Mouse (Mus musculus) kidney, embryonic 16.5 days (tissue): Measurements from ENCODE around the gene Fbxw4. TPM values are rescaled to one million over a fixed set of nuclear protein-coding genes. Genes with fewer than 3 reads are reported as not detected.

Source experiments
- ATAC-seq: fragments of 200-750 bp; cut with Nextera tagmentation; 2 replicates; pipeline ENCODE4 v1.8.0; 2017; ENCODE audit warnings: moderate TSS enrichment; ENCODE audit not compliant: low FRiP score, low TSS enrichment
- H3K27ac ChIP-seq: fragments of 300-500 bp; sonication (generic); 2 replicates; pipeline ENCODE4 v1.5.1; 2014; ENCODE audit warnings: low read length
- H3K27me3 ChIP-seq: fragments of 300-500 bp; sonication (generic); 2 replicates; pipeline ENCODE4 v1.6.1; 2014; ENCODE audit warnings: low read length, control low read depth, mixed read lengths; ENCODE audit not compliant: insufficient read depth
- H3K36me3 ChIP-seq: fragments of 300-500 bp; sonication (generic); 2 replicates; pipeline ENCODE4 v1.6.1; 2014; ENCODE audit warnings: low read length, control low read depth, mixed read lengths; ENCODE audit not compliant: insufficient read depth
- H3K4me1 ChIP-seq: fragments of 300-500 bp; sonication (generic); 2 replicates; pipeline ENCODE4 v1.6.1; 2014; ENCODE audit warnings: low read length, control low read depth, mixed read lengths; ENCODE audit not compliant: insufficient read depth
- H3K4me2 ChIP-seq: fragments of 300-500 bp; sonication (generic); replicated peaks from 2 replicates; pipeline ENCODE4 v1.6.1; 2014; ENCODE audit warnings: low read depth, low read length
- H3K4me3 ChIP-seq: fragments of 300-500 bp; sonication (generic); 2 replicates; pipeline ENCODE4 v1.5.1; 2014; ENCODE audit warnings: mild to moderate bottlenecking, low read length
- H3K9ac ChIP-seq: fragments of 300-500 bp; sonication (generic); replicated peaks from 2 replicates; pipeline ENCODE4 v1.6.1; 2014; ENCODE audit warnings: low read length
- H3K9me3 ChIP-seq: fragments of 300-500 bp; sonication (generic); 2 replicates; pipeline ENCODE4 v1.6.1; 2016; ENCODE audit warnings: low read length, control low read depth
- WGBS: fragments of 180-500 bp; shearing (Covaris S2); extraction: QIAGEN DNeasy Blood & Tissue Kit; methylation state at CpG from one replicate; pipeline ENCODE4 v1.1.7; 2014; 5-methylcytosine and 5-hydroxymethylcytosine counted together
- polyA plus RNA-seq: library from polyadenylated mRNA; unstranded; fragments of >200 nt; fragmentation: Nextera tagmentation; extraction: Ambion mirVana; gene quantifications from 2 replicates; pipeline ENCODE4 v1.2.1, GENCODE M21; 2015

Fbxw4 gene
- polyA plus RNA-seq, 1 experiment from 2014 or later, result 7.9 TPM

DNA sequence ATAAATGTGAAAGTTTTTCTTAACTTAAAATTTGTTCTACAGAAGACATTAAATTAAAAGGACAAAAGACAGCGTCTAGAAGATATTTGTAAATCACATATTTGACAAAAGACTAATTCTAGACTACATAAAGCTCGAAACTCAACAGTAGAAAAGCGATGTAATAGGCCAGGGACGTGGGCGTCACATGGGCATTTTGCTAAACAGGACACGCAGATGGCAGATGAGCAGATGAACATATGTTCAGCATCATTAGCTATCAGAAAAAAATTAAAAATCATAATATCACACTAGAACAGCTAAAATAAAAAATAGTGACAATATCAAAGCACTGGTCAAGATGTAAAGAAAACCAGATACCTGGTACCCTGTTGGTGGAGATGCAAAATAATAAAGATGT is 70.4 kb downstream of the Fbxw4 start:
- Histone ChIP-seq H3K4me1 (peaks cover 10% of the 10 kb centered on the region; the same call in 1 of the 2 replicates), H3K4me3 (no peak overlapping the region), H3K9ac (no peak overlapping the region), H3K4me2 (no peak overlapping the region), H3K9me3 (no peaks in the 10 kb centered on the region), H3K27ac (no peak overlapping the region), H3K27me3 (no peaks in the 10 kb centered on the region), H3K36me3 (peaks cover 2% of the 10 kb centered on the region; the same call in 1 of the 2 replicates)
- WGBS, result 92% methylated on average over 6 of the region's 6 CpGs
- ATAC-seq, result no peak

- Histone ChIP-seq H3K9ac (no peak overlapping the region), H3K36me3 (peaks cover 2% of the 10 kb centered on the region; the same call in 1 of the 2 replicates), H3K4me2 (no peak overlapping the region), H3K4me3 (no peak overlapping the region), H3K4me1 (peaks cover 8% of the 10 kb centered on the region; the same call in 1 of the 2 replicates), H3K27ac (no peak overlapping the region), H3K9me3 (no peaks in the 10 kb centered on the region), H3K27me3 (no peaks in the 10 kb centered on the region)
- 82% methylated on average over 6 of the region's 6 CpGs for WGBS
- ATAC-seq, result no peak
Observed at GRCm38 (mm10) chr19:45587509-45588292, 72.4 kb downstream of the Fbxw4 start.

GRCm38 (mm10) chr19:45586850-45587249 is 73.3 kb downstream of the Fbxw4 start:
- whole genome bisulfite sequencing, result 72% methylated on average over 3 of the region's 3 CpGs
- H3K36me3 ChIP-seq, result 0 out of 2 replicates have a peak, but pooled peaks cover 2% of the 10 kb centered on the region
- H3K27ac ChIP-seq, result no peak overlapping the region
- H3K4me1 ChIP-seq, result peaks cover 13% of the 10 kb centered on the region
- no peak overlapping the region for H3K4me3 ChIP-seq
- no peak overlapping the region for H3K4me2 ChIP-seq
- H3K27me3 ChIP-seq, result no peaks in the 10 kb centered on the region
- no peak overlapping the region for H3K9ac ChIP-seq
- no peak for ATAC-seq
- no peaks in the 10 kb centered on the region for H3K9me3 ChIP-seq

GRCm38 (mm10) chr19:45584856-45585620 is 75.1 kb downstream of the Fbxw4 start:
- Histone ChIP-seq H3K9ac (no peak overlapping the region), H3K4me2 (no peak overlapping the region), H3K36me3 (0 out of 2 replicates have a peak, but pooled peaks cover 2% of the 10 kb centered on the region), H3K9me3 (no peaks in the 10 kb centered on the region), H3K4me3 (no peak overlapping the region), H3K27me3 (no peaks in the 10 kb centered on the region), H3K27ac (no peak overlapping the region), H3K4me1 (peaks cover 15% of the 10 kb centered on the region)
- no peak for ATAC-seq
- 67% methylated on average over 9 of the region's 9 CpGs for WGBS

DNA sequence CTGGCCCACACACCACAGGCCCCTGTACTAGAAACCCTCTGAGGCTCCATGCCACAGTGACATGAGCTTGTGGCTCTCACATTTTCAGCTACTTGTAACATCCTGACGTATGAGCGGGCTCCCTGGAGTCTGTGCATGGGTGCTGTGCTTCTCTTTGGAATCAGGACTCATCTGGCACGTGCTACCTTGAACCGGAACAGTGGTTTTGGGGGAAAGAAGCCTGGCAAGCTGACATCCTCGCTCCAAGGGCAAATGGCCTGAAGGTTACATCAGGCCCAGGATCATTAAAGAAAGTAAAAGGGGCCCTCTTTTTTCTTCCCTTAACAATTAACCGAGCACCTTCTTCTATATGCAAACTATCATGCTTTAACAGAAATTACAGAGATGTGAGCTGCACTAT is 77.0 kb downstream of the Fbxw4 start:
- no peak overlapping the region for H3K4me2 ChIP-seq
- H3K36me3 ChIP-seq, result peaks cover 14% of the 10 kb centered on the region
- no peak for ATAC-seq
- 79% methylated on average over 6 of the region's 6 CpGs for WGBS
- H3K9me3 ChIP-seq, result no peaks in the 10 kb centered on the region
- H3K27me3 ChIP-seq, result no peaks in the 10 kb centered on the region
- no peak overlapping the region for H3K27ac ChIP-seq
- H3K4me1 ChIP-seq, result peaks cover 16% of the 10 kb centered on the region
- H3K4me3 ChIP-seq, result no peak overlapping the region
- no peak overlapping the region for H3K9ac ChIP-seq

DNA sequence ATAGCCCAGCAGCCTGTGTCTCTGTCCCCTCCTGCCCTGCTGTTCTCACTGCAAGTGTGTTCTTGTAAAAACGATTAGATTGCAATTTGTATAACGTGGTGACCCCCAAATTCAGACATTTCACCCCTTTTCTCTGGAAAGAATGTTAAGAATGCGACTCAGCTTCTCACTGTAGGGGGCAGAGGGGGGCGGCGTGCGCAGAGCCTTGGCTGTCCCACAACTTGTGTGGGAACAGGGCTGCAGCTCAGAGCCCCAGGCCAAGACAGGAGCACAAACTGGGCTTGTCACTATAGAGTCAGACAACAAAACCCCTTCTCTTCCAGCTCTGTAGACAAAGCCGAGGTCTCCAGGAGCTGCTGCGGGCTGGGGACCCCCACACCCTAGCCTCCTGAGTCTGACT is 78.0 kb downstream of the Fbxw4 start:
- no peak overlapping the region for H3K27ac ChIP-seq
- no peak for ATAC-seq
- H3K4me1 ChIP-seq, result peaks cover 16% of the 10 kb centered on the region
- no peaks in the 10 kb centered on the region for H3K27me3 ChIP-seq
- no peak overlapping the region for H3K4me2 ChIP-seq
- no peaks in the 10 kb centered on the region for H3K9me3 ChIP-seq
- WGBS, result 41% methylated on average over 8 of the region's 8 CpGs
- peaks cover 20% of the 10 kb centered on the region for H3K36me3 ChIP-seq
- H3K9ac ChIP-seq, result no peak overlapping the region
- H3K4me3 ChIP-seq, result no peak overlapping the region

- 54% methylated on average over 3 of the region's 3 CpGs for WGBS
- Histone ChIP-seq H3K36me3 (peaks cover 22% of the 10 kb centered on the region), H3K27me3 (no peaks in the 10 kb centered on the region), H3K9ac (no peak overlapping the region), H3K4me3 (no peak overlapping the region), H3K9me3 (no peaks in the 10 kb centered on the region), H3K4me2 (no peak overlapping the region), H3K4me1 (peaks cover 19% of the 10 kb centered on the region), H3K27ac (no peak overlapping the region)
- ATAC-seq, result no peak; the same call in 1 of the 2 replicates
Observed at GRCm38 (mm10) chr19:45581257-45581656, 78.9 kb downstream of the Fbxw4 start.

GRCm38 (mm10) chr19:45580235-45580634 is 79.9 kb downstream of the Fbxw4 start:
- Histone ChIP-seq H3K9ac (no peak overlapping the region; the same call in 1 of the 2 replicates), H3K9me3 (no peaks in the 10 kb centered on the region), H3K4me1 (peaks cover 29% of the 10 kb centered on the region), H3K27ac (no peak overlapping the region), H3K4me3 (no peak overlapping the region), H3K27me3 (no peaks in the 10 kb centered on the region), H3K36me3 (peaks cover 22% of the 10 kb centered on the region), H3K4me2 (no peak overlapping the region)
- no peak for ATAC-seq
- WGBS, result 67% methylated on average over 12 of the region's 12 CpGs

- Histone ChIP-seq H3K36me3 (peaks cover 22% of the 10 kb centered on the region), H3K27me3 (no peaks in the 10 kb centered on the region), H3K9ac (no peak overlapping the region), H3K27ac (no peak overlapping the region), H3K4me3 (no peak overlapping the region), H3K4me1 (peaks cover 37% of the 10 kb centered on the region), H3K9me3 (no peaks in the 10 kb centered on the region), H3K4me2 (no peak overlapping the region)
- no peak for ATAC-seq
- 88% methylated on average over 7 of the region's 7 CpGs for WGBS
Observed at GRCm38 (mm10) chr19:45579416-45579815, 80.7 kb downstream of the Fbxw4 start.

- no peaks in the 10 kb centered on the region for H3K27me3 ChIP-seq
- H3K36me3 ChIP-seq, result peaks cover 22% of the 10 kb centered on the region
- ATAC-seq, result no peak
- H3K4me2 ChIP-seq, result no peak overlapping the region
- H3K4me3 ChIP-seq, result no peak overlapping the region
- H3K27ac ChIP-seq, result no peak overlapping the region
- H3K4me1 ChIP-seq, result peaks cover 41% of the 10 kb centered on the region
- no peaks in the 10 kb centered on the region for H3K9me3 ChIP-seq
- no peak overlapping the region for H3K9ac ChIP-seq
- 84% methylated on average over 12 of the region's 12 CpGs for WGBS
Observed at GRCm38 (mm10) chr19:45578976-45579375, 81.1 kb downstream of the Fbxw4 start.
